Mouse (Mus musculus): ENCODE results near the gene Taf3. TPM values are rescaled to one million over a fixed set of nuclear protein-coding genes. Genes with fewer than 3 reads are reported as not detected.

Taf3 gene
- total RNA-seq, 2 experiments from 2014 or later, result 9.4 to 10.8 TPM

DNA sequence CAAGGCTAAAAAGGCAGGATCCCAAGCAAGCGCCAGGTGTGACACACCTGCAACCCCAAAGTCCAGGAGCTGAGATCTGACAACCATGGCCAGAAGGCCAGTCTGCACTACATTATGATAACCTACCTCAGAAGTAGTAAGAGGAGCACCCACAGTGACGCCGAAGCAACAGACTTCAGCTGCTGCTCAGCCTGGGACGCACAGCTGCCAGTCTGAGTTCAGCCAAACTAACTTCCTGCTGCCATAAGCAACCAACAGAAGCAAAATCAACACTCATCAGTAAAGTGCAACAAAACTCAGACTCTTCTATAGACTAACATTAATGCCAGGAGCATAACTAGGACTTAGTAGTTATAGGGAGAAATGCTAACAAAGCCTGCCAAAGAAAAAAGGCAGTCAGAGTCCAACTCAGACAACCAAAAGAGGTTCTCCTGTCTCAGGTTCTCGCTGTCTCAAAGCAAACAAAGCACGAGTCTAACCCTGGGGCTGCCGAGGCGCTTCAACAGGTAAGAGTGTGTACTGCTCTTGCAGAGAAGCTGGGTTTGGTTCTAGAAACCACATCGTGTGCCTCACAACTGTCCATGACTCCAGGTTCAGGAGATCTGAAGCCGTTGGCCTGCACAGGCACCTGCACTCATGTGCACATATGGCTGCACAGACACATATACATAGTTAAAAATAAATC lies 33.3 kb downstream of the Taf3 start:
- no peak for DNase-seq (ENCODE audit: low spot score)

DNA sequence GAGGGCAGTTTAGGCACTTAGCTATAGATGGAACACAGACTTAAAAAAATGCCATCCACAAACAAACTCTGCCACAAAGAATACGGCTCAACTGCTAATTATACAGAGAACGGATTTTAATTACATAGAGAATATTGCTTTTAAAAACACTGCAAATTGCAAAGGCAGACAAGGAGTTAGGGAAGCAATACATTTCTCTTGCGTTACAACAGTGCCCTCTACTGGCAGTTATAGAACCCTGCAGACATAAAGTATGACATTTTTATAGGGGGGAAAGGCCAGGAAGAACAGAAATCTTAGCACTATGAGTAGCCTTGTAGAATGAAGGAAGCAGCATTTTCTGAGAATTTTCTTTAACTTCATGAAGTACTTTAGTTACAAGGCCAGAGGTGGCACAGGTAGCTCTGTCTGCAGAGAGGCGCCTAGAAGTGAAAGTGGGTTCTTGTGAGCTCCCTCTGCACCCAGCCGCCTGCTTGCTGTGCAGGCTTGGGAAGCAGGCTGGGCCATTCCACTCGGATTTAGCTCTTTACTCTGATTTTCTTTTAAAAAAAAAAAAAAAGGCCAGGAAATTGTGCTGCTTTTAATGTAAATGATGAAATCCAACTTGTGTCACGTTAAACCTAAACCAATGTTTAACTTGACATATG lies 38.0 kb downstream of the Taf3 start:
- DNase-seq (ENCODE audit: low spot score), result peak; percentile 39

DNA sequence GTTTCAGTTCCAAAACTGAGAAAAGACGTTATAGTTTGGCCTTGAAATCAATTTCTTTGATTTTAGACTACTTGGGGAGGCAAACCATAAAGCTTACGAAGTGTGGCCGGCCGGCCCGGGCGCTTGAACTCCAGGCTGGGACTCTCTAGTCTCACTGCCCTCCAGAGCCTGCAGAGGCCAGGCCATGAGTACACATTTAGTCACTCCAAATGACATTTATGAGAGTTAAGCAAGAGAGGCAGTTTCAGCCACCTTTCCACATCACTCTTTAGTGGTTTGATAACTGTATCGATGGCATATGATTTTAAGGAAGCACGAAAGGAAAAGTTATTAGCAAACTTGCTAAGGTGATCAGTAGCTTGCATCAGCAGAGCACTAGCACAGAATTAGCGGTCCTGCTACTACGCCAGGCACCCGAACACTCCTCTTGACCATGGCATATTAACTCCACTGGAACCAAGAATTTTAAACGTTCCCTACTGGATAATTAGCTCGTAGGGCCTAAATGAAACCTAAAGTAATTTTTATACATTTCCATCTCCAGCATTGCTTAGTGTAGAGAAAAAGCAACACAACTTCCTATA lies 38.6 kb downstream of the Taf3 start:
- DNase-seq (ENCODE audit: low spot score), result no peak

DNA sequence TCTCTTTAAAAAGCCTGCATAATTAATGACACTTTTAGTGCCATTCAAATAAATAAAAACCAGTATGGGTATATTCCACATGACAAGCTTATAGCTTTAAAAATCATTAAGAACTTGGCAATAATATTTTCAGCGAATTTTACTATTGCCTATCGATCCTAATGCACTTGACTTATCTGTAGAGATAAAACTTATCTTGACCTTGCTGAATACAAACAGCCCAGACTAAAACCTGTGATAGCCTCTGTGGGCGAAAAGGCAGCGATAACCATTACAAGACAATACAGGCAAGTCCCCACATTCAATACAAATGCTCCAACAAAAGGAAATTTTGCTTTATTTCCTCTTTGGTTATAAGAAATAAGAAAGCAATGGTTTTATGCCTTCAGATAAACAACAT lies 39.8 kb downstream of the Taf3 start:
- no peak for DNase-seq (ENCODE audit: low spot score)

DNA sequence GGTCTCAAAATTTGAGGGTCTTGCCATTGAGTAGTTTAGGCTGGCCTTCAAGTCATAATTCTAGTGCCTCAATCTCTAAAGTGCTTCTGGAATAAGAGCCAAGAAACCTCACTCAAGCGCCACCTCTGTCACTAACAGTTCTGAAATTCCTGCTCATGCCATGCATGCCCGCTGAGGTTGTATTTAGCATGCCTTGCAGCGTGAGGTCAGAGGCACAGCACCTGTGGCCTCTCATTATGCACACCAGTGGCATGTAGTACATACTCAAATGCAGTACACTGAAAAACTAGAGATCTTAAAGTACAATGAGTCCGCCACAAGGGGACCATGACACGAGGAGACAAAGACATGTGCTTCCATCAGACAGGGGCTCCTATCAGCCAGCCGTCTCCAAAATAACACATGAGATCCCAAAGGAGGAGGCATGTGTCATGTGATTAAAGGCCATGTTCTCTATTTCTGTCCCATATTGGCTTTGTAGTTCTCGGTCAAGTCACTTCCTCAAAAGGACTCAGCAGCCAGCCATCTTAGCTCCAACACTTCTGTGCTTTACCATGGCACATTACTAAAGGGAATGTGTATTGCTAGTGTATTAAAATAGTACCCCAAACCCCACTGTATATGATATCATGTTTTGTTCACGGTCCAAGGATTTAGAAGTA lies 43.3 kb downstream of the Taf3 start:
- no peak for DNase-seq (ENCODE audit: low spot score)

DNA sequence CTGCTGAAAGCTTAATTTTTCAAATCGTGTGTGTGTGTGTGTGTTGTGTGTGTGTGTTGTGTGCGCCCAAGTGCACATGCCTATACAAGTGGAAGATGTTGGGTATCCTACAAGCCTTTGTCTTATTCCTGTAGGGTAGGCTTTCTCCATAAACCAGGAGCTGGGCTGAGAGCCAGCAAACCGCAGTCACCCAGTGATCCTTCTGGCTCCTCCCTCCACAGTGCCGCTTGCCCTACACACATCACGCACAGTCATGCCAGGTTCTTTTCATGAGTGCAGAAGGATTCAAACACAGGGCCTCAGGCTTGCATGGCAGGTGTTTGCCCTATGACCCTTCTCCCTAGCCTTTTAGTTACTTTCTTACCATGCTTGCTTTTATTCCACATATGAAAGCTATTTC lies 45.0 kb downstream of the Taf3 start:
- no peak for DNase-seq (ENCODE audit: low spot score)

DNA sequence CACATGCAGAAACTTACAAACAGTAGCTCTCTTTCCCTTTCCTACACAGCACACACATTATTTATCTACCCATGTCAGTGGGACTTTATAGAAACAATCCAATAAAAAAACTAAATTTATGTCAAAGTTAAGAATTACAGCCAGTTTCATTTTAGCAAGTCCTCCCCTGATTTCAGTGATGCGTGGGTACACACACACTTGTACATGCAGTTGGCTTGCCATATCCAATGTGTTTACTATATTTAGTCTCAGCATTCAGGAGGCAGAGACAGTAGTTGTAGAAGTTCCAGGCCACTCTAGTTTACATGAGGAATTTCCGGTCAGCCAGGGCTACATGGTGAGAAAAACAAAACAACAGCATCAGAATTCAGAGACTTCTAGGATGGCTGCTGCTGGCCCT lies 46.8 kb downstream of the Taf3 start:
- DNase-seq (ENCODE audit: low spot score), result no peak

DNA sequence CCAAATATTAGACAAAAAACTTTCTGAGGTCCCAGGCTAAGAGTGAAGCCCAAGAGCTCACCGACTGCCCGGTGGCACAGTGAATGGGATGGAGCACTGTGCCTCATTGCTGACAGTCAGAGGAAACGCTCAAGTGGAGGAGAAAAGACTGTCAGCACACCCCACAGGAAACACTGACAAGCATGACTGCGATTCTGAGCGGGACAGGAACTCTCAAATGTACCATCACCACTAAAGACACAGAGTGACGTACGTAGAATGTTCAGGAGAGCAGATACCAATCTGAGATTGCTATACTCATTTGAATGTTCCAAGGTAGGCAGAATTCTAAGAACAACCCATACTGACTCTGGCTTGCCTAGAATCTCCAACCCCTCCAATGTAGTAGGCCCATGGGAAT lies 50.9 kb downstream of the Taf3 start:
- no peak for DNase-seq (ENCODE audit: low spot score)

DNA sequence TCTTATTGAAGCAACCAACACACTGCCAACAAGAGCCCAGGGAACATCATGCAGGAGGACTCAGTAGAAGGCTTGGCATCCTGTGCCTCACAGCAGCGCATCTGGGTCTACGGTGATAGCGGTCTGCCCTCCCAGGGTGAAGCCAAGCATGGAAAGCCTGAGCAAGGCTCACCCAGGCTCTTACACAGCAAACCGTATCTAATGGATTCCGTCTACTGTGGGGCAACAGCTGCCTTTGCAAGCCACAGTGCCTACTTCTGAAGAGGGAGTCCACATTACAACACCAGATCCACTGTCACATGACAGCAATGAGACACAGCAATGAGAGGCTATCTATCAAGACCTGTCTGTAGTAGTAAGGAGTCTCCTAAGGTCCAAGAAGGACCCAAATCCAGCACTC lies 52.3 kb downstream of the Taf3 start:
- DNase-seq (ENCODE audit: low spot score), result no peak

DNA sequence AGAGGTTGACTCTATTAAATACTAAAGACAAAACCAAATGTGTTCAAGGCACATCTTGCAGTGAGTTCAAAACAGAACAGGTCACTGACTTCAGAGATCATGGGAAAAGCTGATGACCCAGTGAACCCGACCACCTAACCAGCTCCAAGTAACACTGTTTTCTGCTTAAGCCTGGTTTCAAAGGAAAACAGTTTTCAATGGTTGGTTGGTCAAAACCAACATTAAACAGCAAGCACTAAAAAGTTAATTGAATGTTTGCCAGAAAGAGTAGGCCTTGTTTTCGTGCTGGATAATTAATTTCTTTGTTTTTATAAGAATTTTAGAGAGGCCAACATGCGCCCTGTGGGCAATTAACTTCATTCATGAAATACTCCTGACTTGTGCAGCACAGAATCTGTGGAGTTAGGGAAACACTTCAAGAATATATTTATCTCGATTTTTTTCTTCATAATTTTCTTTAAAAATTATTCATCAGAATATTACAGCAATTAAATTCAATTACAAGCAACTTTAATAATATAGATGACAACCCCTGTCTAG lies 57.6 kb downstream of the Taf3 start:
- no peak for DNase-seq (ENCODE audit: low spot score)

DNA sequence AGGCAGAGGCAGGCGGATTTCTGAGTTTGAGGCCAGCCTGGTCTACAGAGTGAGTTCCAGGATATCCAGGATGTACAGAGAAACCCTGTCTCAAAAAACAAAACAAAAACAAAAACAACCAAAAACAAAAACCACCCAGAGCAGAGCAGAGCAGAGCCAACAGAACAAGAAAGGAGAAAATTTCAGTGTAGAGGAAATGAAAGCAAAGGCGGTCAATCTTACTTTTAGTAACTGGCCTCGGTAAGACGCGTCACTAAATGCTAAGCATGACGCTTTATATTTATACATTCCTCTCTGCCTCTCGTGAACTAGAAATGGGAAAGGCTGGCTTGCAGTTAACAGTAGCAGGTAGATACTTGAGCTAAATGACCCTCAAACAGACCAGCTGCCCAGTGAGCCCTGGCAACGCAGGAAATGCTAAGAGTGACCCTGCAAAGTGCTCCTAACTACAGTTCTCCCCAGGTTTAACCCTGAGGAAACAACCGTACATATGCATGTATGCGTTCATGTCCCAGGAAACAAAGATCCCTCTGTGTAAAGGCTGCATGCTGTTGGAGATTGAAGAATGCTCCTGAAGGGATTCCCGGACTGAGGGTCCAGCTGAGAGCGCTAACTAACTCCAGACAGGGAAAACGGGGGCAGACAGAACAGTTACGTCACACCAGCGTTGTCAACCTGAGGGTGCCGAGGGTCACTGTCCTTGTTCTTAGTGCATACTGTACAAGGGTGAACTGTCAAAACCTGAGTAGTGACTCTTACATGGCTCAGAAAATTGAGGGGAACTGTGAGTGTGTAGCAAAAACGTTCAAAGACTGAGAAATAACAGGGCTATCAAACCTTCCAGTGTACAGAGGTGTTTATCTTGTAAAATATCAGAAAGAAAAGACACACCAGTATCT lies 58.5 kb downstream of the Taf3 start:
- DNase-seq (ENCODE audit: low spot score), result no peak

DNA sequence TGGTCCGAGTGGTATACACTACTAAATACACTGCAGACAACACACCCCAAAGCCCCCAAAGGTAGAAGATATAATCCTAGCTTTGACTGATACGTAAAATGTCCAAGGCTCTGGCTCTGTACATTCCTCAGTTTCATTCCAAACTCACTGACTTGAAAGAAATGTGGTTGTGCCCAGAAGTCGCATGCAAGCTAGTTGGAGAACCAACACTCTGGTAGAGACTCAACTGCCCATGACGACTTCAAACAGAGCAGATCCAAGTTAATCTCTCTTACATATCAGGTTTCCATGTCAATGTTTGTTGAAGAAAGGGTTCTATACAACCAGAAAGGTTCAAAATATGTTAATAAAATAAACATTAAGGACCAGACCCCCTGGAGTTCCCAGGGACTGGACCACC lies 60.1 kb downstream of the Taf3 start:
- DNase-seq (ENCODE audit: low spot score), result no peak

DNA sequence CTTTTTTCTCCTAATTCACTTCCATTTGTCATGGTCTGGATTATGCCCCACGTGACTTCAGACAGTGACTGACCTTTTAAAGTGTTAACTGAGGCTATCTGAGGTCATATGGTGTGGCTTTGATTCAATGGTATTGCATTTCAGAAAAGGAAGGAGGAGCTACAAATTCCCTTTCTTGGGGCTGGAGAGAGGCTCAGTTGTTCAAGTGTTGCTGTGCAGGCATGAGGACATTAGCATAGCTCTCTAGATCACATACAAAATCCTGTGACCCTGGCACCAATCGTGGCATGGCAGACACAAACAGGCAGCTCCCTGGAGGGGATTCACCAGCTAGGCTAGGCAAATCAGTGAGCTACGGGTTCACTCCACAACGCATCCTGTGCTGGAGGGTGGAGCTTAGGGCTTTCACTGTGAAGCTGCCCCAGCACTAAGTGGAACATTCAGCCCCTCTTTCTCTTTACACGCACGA lies 62.4 kb downstream of the Taf3 start:
- DNase-seq (ENCODE audit: low spot score), result no peak

DNA sequence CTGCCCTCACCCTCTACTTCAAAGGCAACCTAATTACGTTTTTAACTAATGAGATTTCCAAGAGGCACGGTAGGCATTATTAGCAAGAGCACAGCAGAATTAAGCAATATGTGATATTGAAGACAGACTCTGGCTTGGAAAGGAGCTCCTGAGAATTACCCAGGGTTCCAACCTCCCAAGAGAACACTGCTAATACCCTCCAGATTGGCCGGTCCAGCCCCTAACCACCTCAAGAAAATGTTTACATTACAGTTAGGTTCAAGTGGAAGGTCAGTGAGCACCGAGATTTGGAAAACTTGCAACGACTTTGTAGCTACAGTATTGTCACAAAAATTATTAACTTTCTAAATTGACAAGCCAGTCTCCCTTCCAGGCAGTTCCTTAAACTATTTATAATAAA lies 66.0 kb downstream of the Taf3 start:
- DNase-seq (ENCODE audit: low spot score), result no peak

DNA sequence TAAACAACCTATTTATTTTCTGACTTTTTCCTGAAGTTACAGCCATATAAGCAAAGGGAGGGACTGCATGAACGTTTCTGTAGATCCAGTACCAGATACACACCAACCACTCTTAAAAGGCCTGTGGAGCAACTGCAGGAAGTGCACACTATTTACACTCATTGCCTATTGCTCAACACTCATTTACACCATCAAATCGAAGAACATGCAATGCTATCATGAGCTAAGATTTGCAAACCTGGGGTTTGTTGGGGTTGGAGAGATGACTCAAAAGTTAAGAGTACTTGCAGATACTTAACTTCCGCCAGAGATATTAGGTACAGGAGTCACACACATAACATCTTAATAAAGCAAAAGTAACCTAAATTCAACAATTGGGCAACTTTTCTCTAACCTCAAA lies 76.5 kb downstream of the Taf3 start:
- DNase-seq (ENCODE audit: low spot score), result no peak

DNA sequence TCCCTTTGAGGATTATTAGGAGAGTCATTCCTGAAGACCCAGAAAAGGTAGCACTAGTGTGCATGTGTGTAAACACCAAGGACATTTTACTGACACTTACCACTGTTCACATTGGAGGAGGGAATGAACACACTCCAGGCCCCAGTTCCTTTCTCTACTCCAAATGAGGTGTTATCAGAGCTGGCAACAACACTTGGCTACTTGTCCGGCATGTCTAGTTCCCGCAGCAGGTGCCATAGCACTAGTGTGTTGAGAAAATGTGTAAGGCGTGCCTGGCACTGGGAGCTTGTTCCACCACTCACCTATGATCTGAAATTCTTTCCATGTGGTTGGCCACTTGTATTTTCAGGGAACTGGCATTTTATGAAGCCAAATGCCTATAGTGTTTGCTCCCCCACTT lies 77.8 kb downstream of the Taf3 start:
- DNase-seq (ENCODE audit: low spot score), result no peak

DNA sequence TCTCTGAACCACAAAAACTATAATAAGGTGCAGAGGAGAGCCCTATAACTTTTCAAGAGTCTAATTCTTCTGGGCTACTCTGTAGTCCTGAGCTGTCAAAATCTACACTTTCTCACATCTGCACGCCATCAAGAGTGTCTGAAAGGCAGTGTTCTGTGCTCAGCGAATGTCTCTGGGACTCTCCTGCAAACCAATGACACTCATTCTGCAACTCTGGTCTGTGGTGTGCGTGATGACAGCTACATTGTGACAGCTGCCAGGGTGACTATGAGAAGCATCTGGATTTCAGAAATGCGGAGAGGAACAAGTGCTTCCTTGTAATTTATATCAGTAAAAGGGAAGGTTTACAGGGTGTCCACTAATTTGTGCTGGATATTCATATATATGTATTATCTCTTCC lies 78.2 kb downstream of the Taf3 start:
- no peak for DNase-seq (ENCODE audit: low spot score)

DNA sequence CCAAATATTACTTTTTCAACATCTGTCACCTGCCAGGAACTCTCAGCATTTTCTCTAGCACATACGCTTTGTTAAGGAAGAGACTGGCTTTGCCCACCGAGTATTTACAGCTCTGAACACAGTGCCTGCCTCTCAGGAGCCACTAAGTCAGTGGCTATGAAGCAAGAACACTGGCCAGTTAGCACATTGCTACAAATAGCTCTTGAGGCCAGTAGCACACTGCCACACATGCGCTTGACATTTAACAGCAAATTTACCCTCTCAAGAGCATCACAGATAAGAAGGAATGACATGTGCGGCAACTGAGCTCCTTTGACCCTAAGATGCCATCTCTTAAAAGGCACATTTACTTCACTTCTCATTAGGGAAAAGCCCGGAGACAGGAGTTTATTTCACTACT lies 78.7 kb downstream of the Taf3 start:
- peak; percentile 42 for DNase-seq (ENCODE audit: low spot score)

DNA sequence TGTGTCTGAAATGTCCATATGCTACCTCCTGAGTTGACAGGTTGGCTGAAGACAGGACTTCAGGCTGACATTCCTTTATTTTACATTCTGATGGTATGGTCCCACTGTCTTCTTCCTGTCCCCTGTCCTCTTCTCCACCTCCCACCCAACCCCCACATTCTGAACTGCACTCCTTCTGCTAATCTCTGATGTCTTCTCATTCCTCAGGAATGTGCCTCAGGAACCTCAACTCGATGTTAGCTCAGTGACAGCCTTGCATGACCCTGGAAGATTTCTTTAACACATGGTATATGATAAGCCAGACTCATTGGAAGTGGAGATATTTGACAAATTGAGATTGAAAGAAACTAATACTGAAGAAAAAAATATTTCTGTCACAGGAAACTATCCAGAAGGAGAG lies 81.8 kb downstream of the Taf3 start:
- no peak for DNase-seq (ENCODE audit: low spot score)

DNA sequence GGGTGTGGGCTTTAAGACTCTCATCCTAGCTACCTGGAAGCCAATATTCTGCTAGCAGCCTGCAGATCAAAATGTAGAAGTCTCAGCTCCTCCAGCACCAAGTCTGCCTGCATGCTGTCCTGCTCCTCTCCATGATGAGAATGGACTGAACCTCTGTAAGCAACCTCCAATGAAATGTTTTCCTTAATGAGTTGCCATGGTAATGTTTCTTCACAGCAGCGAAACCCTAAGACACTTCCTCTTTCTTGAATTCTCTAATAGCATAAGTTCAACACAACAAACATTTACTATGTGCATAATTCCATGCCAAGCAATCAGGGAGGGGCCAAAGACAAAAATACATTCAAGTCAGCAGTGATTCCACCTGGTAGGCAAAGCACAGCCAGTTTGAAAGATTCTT lies 82.8 kb downstream of the Taf3 start:
- DNase-seq (ENCODE audit: low spot score), result no peak

DNA sequence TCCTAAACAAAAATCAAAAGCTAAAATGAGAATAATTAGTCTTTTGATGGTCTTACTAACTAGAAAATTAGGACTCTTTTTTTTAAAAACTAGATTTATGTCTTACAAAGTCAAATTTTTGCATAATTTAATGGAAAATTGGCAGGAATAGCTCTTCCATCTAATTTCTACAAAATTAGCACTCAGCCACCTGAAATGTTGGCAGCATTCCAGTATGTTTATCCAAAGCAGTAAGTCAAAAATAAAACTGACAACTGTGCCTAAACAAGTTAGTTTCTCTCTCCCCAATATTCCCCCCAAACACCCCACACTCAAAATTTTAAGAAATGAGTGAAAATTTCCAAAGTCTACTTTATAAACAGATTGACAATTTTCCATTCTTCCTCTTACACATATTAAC lies 85.5 kb downstream of the Taf3 start:
- DNase-seq (ENCODE audit: low spot score), result no peak

Data from gastrocnemius, adult 18-20 months (tissue).